Mouse (Mus musculus) cerebellum, adult 2 months (tissue): ENCODE measurements around the gene Dhdh. TPM values are rescaled to one million over a fixed set of nuclear protein-coding genes. Genes with fewer than 3 reads are reported as not detected.

Source experiments
- DNase-seq, 2 experiments: peaks; one replicate each; pipeline ENCODE4 v3.0.0; 2021
- H3K27ac ChIP-seq: fragments of 200-500 bp; 2 replicates; pipeline ENCODE4 v1.5.1; 2012; ENCODE audit warnings: low read length, control low read depth, inconsistent platforms; ENCODE audit not compliant: insufficient read depth
- H3K27me3 ChIP-seq: fragments of 200-500 bp; 2 replicates; pipeline ENCODE4 v1.6.1; 2012; ENCODE audit warnings: inconsistent platforms, mild to moderate bottlenecking, low read length, moderate library complexity; ENCODE audit not compliant: control insufficient read depth, insufficient read depth
- H3K4me1 ChIP-seq: fragments of 200-500 bp; 2 replicates; pipeline ENCODE4 v1.6.1; 2011; ENCODE audit warnings: low read length; ENCODE audit not compliant: control insufficient read depth, insufficient read depth
- H3K4me3 ChIP-seq: fragments of 200-500 bp; replicated peaks from 2 replicates; pipeline ENCODE3; 2011; ENCODE audit warnings: mild to moderate bottlenecking, low read depth, low read length, control low read depth; ENCODE audit not compliant: insufficient read depth
- CTCF ChIP-seq: fragments of 200-500 bp; IDR thresholded peaks from 2 replicates; pipeline ENCODE4 v1.5.1; 2011; ENCODE audit warnings: low read depth, mild to moderate bottlenecking, control low read depth, low read length, moderate library complexity, borderline replicate concordance; ENCODE audit not compliant: insufficient read depth
- POLR2A ChIP-seq: fragments of 200-500 bp; IDR thresholded peaks from 2 replicates; pipeline ENCODE4 v1.6.1; 2011; ENCODE audit warnings: low read length, control low read depth, borderline replicate concordance; ENCODE audit not compliant: insufficient read depth
- WGBS: fragments of 180-500 bp; shearing (Covaris S2); methylation state at CpG from one replicate; pipeline ENCODE4 v1.1.7; 2018; 5-methylcytosine and 5-hydroxymethylcytosine counted together
- polyA plus RNA-seq: library from polyadenylated mRNA; depleted of rRNA; stranded (reverse); fragments of >200 nt; gene quantifications from 2 replicates; pipeline ENCODE4 v1.2.3, GENCODE M21; 2012

Gene Dhdh
- polyA plus RNA-seq, 1 experiment: 4.7 TPM

DNA sequence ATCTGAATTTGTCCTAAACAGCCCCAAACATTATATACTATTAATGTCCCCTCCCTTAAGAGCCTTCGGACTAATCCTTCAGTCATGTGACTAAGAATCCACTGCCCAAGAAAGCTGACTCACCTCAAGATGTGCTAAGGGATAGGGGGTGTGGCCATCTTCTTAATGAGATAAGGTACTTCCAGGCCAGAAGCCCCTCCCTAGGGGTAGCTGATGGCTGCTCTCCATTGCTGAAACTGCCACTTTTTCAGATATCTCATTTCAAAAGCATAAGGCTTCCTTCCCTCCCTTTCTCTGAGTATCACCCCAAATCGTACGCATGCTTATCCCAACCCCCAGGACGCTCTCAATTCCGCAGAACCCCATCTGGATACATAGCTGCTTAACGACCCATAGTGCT is 20.0 kb upstream of the Dhdh start:
- TF ChIP-seq POLR2A (no peak), CTCF (no peak)
- Histone ChIP-seq H3K4me1 (peaks cover 18% of the 10 kb centered on the region), H3K27me3 (no peaks in the 10 kb centered on the region), H3K27ac (no peak overlapping the region), H3K4me3 (no peak overlapping the region)
- no peak for DNase-seq
- 76% methylated on average over 6 of the region's 6 CpGs for WGBS

DNA sequence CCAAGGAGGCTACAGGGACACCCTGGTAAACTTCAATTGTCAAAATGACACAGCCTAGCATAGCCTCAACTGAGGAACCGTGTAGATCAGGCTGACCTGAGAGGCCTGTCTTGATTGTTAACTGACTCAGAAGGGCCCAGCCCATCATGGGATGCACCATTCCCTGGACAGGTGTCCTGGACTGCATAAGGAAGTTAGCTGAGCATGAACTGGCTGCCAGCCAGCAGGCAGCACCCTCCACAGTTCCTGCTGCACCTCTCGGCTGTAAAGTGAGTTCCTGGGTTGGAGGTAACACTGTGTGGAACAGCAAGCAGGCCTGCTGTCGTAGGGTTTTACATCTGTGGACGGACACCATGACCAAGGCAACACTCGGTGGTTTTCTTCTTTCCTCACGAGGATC is 19.0 kb upstream of the Dhdh start:
- H3K27ac ChIP-seq: no peak overlapping the region
- DNase-seq: peak in 1 of 2 experiments; percentile 53
- no peaks in the 10 kb centered on the region for H3K27me3 ChIP-seq
- 69% methylated on average over 6 of the region's 6 CpGs for WGBS
- TF ChIP-seq CTCF (no peak), POLR2A (no peak)
- H3K4me3 ChIP-seq: no peak overlapping the region
- peaks cover 25% of the 10 kb centered on the region for H3K4me1 ChIP-seq

DNA sequence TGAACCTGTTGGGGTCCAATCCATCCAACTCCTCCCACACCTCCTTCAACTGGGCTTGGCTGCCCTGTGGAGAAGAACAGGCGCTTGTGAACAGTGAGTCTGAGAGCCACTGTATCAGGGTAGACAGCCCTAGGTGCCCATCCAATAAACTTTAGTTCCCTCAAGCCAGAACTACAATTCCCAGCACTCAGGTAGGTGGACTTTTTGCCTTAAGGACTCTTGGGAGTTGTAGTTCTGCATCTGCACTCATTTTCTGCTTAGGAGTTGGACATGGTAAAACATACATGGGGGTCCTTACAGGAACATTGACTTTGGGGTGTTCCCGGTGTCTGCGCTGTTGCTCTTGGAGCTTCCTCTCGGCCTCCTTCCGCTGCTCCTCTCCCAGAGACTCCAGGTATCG is 9.8 kb upstream of the Dhdh start:
- Histone ChIP-seq H3K4me1 (peaks cover 22% of the 10 kb centered on the region), H3K27ac (no peak overlapping the region), H3K4me3 (no peak overlapping the region), H3K27me3 (no peaks in the 10 kb centered on the region)
- DNase-seq: no peak
- TF ChIP-seq CTCF: no peak
- TF ChIP-seq POLR2A: no peak
- 97% methylated on average over 6 of the region's 6 CpGs for WGBS

DNA sequence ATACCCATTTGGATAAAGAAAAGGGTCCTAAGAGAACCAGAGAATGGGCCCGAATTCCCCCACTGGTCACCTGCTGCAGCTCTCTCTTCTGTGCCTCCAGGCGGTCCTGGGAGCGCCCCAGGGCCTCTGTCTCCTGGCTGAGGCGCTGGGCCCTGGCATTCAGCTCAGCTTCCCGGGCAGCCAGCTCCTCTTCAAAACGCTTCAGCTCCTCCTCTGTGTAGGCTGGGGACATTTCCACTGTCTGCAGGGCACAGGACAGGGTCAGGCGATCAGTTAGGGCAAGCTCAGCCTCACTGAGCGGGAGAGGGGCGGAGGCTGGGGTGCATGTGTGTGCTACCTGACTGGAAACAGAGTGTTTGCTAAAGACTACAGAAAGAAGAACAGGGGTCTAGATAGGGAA is 5.9 kb upstream of the Dhdh start:
- peak in 1 of 2 experiments; percentile 47 for DNase-seq
- TF ChIP-seq CTCF (no peak), POLR2A (no peak)
- peak overlapping the region; percentile 97 for H3K27ac ChIP-seq
- WGBS: 60% methylated on average over 9 of the region's 9 CpGs
- no peaks in the 10 kb centered on the region for H3K27me3 ChIP-seq
- no peak overlapping the region for H3K4me3 ChIP-seq
- H3K4me1 ChIP-seq: peaks cover 35% of the 10 kb centered on the region

DNA sequence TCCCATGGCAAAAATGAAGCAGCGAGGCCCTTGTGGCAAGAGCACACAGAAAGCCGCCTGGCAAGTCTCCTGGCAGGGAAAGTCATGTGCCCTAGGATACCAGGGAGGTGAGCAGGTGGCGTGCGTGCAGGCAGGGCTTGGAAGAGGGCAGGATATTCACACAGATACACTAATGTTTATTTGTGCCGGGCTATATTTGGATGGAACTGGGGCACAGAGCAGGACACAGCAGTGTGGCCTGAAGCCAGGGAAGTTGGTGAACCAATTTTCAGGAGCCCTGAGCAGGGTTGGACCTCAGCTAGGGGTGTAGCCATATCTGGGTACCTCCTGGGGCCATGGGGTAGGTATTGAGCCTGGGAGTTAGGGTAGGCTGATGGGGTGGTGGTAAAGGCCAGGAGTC is 4.3 kb upstream of the Dhdh start:
- TF ChIP-seq POLR2A: no peak
- TF ChIP-seq CTCF: no peak
- whole genome bisulfite sequencing: 14% methylated on average over 5 of the region's 5 CpGs
- Histone ChIP-seq H3K4me1 (peaks cover 35% of the 10 kb centered on the region), H3K4me3 (no peak overlapping the region), H3K27ac (peak overlapping the region; percentile 97), H3K27me3 (no peaks in the 10 kb centered on the region)
- DNase-seq: peak; percentile 87 to 93

DNA sequence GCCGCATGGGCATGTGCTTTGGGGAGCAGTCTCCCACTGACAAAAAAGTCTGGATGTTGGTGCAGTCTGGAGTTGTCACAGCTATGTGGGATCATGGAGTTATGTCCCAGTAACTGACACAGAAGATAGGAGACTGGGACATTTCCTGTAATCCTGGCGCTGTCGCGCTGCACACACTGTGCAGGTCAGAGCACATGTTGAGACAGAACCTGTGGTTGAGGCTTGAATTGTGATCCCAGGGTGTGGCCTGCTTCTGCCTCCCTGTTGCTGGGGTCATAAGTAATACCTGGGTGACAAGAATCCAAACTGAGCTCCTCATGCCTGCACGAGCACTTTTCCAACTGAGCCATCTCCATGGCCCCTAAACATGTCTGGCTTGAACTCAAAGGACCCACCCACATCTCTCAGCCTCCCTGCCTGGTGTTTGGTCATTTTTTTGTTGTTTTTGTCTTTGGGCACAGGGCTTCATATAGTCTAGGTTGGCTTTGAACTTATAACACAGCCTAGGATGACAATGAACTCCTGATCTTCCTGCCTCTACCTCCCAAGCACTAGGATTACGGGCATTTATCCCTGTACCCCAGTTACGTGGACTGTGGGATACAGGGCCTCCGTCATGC is 3.7 kb upstream of the Dhdh start:
- peak; percentile 40 to 51 for DNase-seq
- Histone ChIP-seq H3K4me1 (peaks cover 35% of the 10 kb centered on the region), H3K4me3 (no peak overlapping the region), H3K27me3 (no peaks in the 10 kb centered on the region), H3K27ac (peak overlapping the region; percentile 77)
- WGBS: 75% methylated on average over 8 of the region's 8 CpGs
- TF ChIP-seq POLR2A (no peak), CTCF (0 out of 2 replicates have a peak, but pooled peaks have one; percentile 7)

DNA sequence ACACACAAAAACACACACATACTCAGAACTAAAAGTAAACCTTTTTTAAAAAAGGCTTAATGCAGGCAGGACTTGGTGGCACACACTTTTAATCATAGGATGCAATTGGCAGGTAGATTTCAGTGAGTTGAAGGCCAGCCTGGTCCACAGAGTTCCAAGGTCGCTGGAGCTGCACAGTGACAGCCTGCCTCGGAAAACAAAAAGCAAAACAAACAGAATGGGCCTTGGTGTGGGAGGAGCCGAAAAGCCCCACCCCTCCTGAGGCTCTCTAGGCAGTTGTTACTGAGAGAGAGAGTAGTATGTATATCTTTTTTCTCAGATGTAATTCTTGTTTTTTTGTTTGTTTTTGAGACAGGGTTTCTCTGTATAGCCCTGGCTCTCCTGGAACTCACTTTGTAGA is 2.7 kb upstream of the Dhdh start:
- H3K27me3 ChIP-seq: no peaks in the 10 kb centered on the region
- no peak for DNase-seq
- no peak overlapping the region for H3K27ac ChIP-seq
- peaks cover 35% of the 10 kb centered on the region for H3K4me1 ChIP-seq
- 38% methylated on average over 3 of the region's 3 CpGs for WGBS
- H3K4me3 ChIP-seq: no peak overlapping the region
- TF ChIP-seq POLR2A (no peak), CTCF (no peak)

DNA sequence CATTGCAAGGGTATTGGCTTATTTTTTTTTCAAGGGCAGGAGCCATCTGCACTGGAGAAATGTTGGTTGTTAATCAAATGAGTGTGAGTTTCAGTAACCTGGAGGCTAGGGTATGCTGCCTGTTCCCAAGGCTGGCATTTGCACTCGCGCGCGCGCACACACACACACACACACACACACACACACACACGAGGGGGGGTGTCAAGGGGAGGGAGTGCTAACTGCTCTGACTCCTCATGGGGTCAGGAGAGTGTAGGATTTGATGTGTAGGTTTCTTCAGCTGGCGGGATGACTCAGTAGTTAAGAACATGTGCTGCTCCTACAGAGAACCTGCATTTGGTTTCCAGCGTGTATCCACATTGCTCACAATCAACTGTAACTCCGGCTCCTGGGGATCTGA is 2.2 kb upstream of the Dhdh start:
- Histone ChIP-seq H3K27me3 (no peaks in the 10 kb centered on the region), H3K27ac (no peak overlapping the region), H3K4me1 (peaks cover 35% of the 10 kb centered on the region), H3K4me3 (no peak overlapping the region)
- 59% methylated on average over 9 of the region's 9 CpGs for WGBS
- no peak for DNase-seq
- TF ChIP-seq CTCF (no peak), POLR2A (no peak)
